Mouse (Mus musculus) forebrain, embryonic 14.5 days (tissue): Measurements from ENCODE around the gene Tmem184b. TPM values are rescaled to one million over a fixed set of nuclear protein-coding genes. Genes with fewer than 3 reads are reported as not detected.

Source experiments
- ATAC-seq: fragments of 200-750 bp; cut with Nextera tagmentation; 2 replicates; pipeline ENCODE4 v1.8.0; 2017; ENCODE audit warnings: mild to moderate bottlenecking, moderate library complexity
- DNase-seq: peaks from one replicate; pipeline ENCODE4 v3.0.0-alpha.2; 2015; ENCODE audit warnings: low spot score
- H3K27ac ChIP-seq: fragments of 300-500 bp; sonication (generic); 2 replicates; pipeline ENCODE4 v1.5.1; 2014; ENCODE audit warnings: low read depth, mild to moderate bottlenecking, control low read depth, low read length, moderate library complexity
- H3K27me3 ChIP-seq: fragments of 300-500 bp; sonication (generic); replicated peaks from 2 replicates; pipeline ENCODE4 v1.6.1; 2014; ENCODE audit warnings: low read length, control low read depth, mixed read lengths; ENCODE audit not compliant: control insufficient read depth, insufficient read depth
- H3K36me3 ChIP-seq: fragments of 300-500 bp; sonication (generic); 2 replicates; pipeline ENCODE4 v1.6.1; 2014; ENCODE audit warnings: low read length, control low read depth; ENCODE audit not compliant: control insufficient read depth, insufficient read depth
- H3K4me1 ChIP-seq: fragments of 300-500 bp; sonication (generic); 2 replicates; pipeline ENCODE4 v1.6.1; 2014; ENCODE audit warnings: antibody characterized with exemption, low read length, control low read depth; ENCODE audit not compliant: control insufficient read depth, insufficient read depth
- H3K4me2 ChIP-seq: fragments of 300-500 bp; sonication (generic); 2 replicates; pipeline ENCODE4 v1.6.1; 2014; ENCODE audit warnings: mild to moderate bottlenecking, control low read depth, low read length
- H3K4me3 ChIP-seq: fragments of 300-500 bp; sonication (generic); 2 replicates; pipeline ENCODE4 v1.5.1; 2014; ENCODE audit warnings: low read depth, low read length, control low read depth
- H3K9ac ChIP-seq: fragments of 300-500 bp; sonication (generic); 2 replicates; pipeline ENCODE4 v1.6.1; 2014; ENCODE audit warnings: mild to moderate bottlenecking, low read length, control low read depth, moderate library complexity
- H3K9me3 ChIP-seq: fragments of 300-500 bp; sonication (generic); replicated peaks from 2 replicates; pipeline ENCODE4 v1.6.1; 2016; ENCODE audit warnings: low read length, control low read depth, mixed read lengths; ENCODE audit not compliant: control insufficient read depth
- WGBS: fragments of 180-500 bp; shearing (Covaris S2); extraction: QIAGEN DNeasy Blood & Tissue Kit; methylation state at CpG from one replicate; pipeline ENCODE4 v1.1.7; 2014; 5-methylcytosine and 5-hydroxymethylcytosine counted together
- polyA plus RNA-seq: library from polyadenylated mRNA; unstranded; fragments of >200 nt; fragmentation: Nextera tagmentation; extraction: Ambion mirVana; gene quantifications from 2 replicates; pipeline ENCODE4 v1.2.1, GENCODE M21; 2014

Gene Tmem184b
- polyA plus RNA-seq, 1 experiment from 2014 or later: 20.3 TPM

DNA sequence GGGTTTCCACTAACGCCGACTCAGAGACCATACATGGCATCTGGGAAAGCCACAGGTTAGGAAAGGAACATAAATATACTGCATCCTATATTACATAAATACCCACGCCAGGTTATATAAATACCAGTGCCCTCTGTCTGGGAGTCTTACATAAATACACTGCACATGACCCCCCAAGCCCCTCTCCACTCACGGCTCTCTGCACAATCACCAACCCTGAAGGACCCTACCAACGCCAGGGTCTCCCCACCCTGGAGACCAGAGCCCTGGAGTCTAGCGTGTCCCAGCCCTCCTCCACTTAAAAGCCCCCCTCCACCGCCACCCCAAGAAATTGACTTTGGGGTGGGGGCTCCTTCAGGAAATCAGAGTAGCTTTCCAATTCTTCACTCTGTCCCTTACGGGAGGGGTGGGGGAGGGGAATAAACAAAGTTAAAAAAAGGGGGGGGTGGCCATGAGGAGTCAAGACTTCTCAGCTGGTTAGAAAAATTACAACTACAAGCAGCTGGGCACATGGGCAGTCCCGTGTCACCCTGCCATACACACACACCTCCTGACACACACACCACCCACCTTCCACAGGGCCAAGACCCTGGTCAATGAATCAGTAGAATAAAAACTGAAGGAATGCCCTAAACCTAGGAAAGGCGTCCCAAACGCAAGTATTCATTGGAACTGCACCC lies 37.4 kb upstream of the Tmem184b start:
- no peaks in the 10 kb centered on the region for H3K9me3 ChIP-seq
- peak overlapping the region; percentile 98 for H3K4me3 ChIP-seq
- ATAC-seq (peak; percentile 24; the same call in 1 of the 2 replicates), DNase-seq (no peak)
- H3K27me3 ChIP-seq: no peaks in the 10 kb centered on the region
- H3K9ac ChIP-seq: peak overlapping the region; percentile 100
- H3K4me2 ChIP-seq: peak overlapping the region; percentile 86
- peak overlapping the region; percentile 98 for H3K27ac ChIP-seq
- peaks cover 31% of the 10 kb centered on the region for H3K36me3 ChIP-seq
- WGBS: 14% methylated on average over 11 of the region's 11 CpGs
- peaks cover 23% of the 10 kb centered on the region for H3K4me1 ChIP-seq

DNA sequence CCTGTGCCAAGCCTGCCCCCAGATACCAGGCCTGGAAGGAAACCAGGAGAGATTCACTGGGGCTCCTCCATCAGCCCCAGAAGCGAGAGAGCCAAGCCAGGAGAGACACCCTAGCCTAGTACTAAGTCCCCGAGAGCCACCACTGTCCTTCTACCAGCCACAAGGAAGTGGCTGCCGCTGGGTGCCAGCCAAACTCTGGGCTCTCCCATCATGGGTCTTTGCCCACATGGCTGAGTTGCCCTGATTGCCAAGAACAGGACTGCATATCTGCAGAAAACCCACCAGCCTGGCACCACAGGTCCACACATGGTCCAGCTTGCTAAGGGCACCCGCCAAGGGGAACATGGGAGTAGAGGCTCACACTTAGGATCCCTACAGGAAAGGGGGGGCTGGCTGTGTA lies 36.9 kb upstream of the Tmem184b start:
- H3K4me1 ChIP-seq: peaks cover 23% of the 10 kb centered on the region
- ATAC-seq (no peak), DNase-seq (peak; percentile 44)
- 56% methylated on average over 4 of the region's 4 CpGs for WGBS
- H3K4me3 ChIP-seq: peak overlapping the region; percentile 98
- H3K9me3 ChIP-seq: no peaks in the 10 kb centered on the region
- H3K4me2 ChIP-seq: peak overlapping the region; percentile 86
- 0 out of 2 replicates have a peak overlapping the region, but pooled peaks have one; percentile 21 for H3K27ac ChIP-seq
- no peaks in the 10 kb centered on the region for H3K27me3 ChIP-seq
- peaks cover 37% of the 10 kb centered on the region for H3K36me3 ChIP-seq
- H3K9ac ChIP-seq: peak overlapping the region; percentile 100

DNA sequence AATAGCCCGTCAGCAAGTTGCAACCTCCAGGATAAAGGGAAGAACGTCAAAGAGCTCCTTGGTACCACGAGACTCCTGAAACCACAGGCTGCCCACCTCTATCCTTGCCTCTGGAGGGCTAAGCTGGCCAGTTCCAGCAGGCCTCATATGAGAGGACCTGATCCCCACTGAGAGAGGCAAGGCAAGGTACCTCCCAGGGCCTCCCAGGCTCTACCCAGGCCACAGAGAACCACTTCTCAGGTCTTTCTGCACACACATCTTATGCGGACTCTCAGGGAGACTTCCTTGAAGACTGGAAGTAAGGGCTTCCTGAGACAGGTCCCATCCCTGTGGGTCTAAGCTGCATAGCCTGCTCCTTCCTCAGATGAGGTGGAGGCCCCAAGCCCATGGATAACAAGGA lies 36.0 kb upstream of the Tmem184b start:
- ATAC-seq: no peak
- no peak overlapping the region for H3K27ac ChIP-seq
- peak overlapping the region; percentile 98; the same call in 1 of the 2 replicates for H3K4me3 ChIP-seq

DNA sequence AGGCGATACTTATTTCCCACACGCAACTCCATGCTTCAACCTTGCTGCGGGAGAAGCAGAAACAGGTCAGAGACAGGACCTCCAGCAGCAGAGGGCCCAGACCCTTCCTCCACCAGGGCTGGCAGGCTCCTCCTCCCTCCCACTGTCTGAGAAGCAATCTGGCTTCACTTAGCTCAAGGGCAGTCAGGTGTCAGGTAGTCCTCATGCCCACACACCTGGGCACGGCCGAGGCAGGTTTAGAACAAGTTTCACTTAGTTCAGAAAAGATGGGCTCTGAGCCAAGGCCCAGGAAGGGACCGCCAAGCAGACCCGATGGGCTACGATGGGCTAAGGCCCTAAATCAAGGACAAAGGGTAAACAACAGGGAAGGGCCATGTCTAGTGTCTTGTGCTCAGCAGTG lies 35.4 kb upstream of the Tmem184b start:
- no peak for ATAC-seq
- Histone ChIP-seq H3K4me3 (no peak overlapping the region), H3K4me1 (peaks cover 23% of the 10 kb centered on the region), H3K27ac (no peak overlapping the region), H3K9ac (peak overlapping the region; percentile 25; the same call in 1 of the 2 replicates), H3K4me2 (peak overlapping the region; percentile 86), H3K9me3 (no peaks in the 10 kb centered on the region), H3K27me3 (no peaks in the 10 kb centered on the region), H3K36me3 (peaks cover 51% of the 10 kb centered on the region)
- 77% methylated on average over 8 of the region's 8 CpGs for WGBS
- DNase-seq: no peak

More for the DNA sequence above, 36.0 kb upstream of the Tmem184b start:
- H3K36me3 ChIP-seq: peaks cover 45% of the 10 kb centered on the region
- 89% methylated on average over 4 of the region's 4 CpGs for WGBS
- no peaks in the 10 kb centered on the region for H3K9me3 ChIP-seq
- H3K4me2 ChIP-seq: peak overlapping the region; percentile 86
- peaks cover 23% of the 10 kb centered on the region for H3K4me1 ChIP-seq
- H3K9ac ChIP-seq: peak overlapping the region; percentile 100
- no peaks in the 10 kb centered on the region for H3K27me3 ChIP-seq
- no peak for DNase-seq

DNA sequence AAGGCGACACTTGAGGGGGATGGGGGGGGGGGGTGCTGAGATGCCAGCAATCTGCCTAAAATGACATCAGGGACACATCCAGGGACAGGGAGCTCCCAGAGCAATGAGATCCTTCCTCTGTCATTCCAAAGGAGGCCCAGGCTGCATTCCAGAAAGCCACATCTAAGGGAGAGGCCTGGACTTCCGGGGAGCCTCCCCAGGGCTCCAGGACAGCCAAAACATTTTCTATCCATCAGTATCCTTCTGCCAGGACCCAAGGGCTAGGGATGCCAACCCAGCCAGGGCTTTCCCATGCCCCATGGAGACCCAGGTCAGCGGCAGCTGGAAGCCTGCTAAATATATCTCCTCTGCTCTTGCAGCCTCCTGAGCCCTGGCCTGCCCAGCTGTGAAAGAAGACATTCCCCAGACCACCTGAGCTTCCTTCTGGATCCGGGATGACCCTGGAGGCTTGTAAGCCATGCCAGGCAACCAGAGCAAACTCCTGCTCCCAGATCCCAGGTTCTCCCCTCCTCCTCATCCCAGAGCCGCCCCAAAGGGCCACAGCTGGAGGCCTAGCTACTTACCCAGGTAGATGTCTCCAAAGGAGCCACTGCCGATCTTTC lies 34.9 kb upstream of the Tmem184b start:
- Histone ChIP-seq H3K36me3 (peaks cover 56% of the 10 kb centered on the region), H3K4me3 (no peak overlapping the region), H3K9me3 (no peaks in the 10 kb centered on the region), H3K9ac (peak overlapping the region; percentile 25; the same call in 1 of the 2 replicates), H3K4me1 (peaks cover 23% of the 10 kb centered on the region), H3K27ac (no peak overlapping the region), H3K4me2 (peak overlapping the region; percentile 86; the same call in 1 of the 2 replicates), H3K27me3 (no peaks in the 10 kb centered on the region)
- no peak for ATAC-seq
- DNase-seq: no peak
- WGBS: 86% methylated on average over 6 of the region's 6 CpGs

DNA sequence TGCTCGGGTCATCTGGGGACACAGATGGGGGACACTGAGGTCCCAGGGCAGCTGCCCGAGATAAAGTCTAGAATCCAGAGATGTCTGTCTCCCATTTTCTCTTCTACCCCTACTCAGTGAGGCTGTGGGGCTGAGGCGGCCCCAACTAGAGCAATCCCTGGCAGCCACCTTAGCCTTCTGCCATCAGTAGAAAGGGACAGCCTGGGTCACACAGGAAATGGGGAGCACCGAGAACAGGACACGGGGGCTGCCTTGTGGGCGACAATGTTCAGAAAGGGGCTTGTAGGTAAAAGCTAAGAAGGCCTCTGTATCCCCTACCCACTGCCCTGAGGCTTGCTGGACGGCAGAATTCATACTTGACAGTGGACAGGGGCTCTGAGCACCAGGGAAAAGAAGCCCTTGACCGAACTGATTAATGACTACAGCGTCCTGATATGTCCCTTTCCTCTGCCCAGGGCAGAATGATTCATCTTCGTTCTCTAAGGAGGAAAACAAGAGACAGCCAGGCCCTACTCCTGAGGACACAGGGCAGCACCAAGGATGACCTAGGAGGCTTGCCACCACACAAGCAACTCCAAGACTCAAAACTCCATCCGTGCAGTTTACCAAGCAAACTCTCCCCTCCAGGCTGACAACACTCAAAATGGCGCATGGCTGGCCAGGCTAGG lies 34.3 kb upstream of the Tmem184b start:
- peaks cover 62% of the 10 kb centered on the region for H3K36me3 ChIP-seq
- H3K9me3 ChIP-seq: no peaks in the 10 kb centered on the region
- H3K27ac ChIP-seq: no peak overlapping the region
- H3K4me1 ChIP-seq: peaks cover 23% of the 10 kb centered on the region
- ATAC-seq (no peak), DNase-seq (no peak)
- no peak overlapping the region for H3K9ac ChIP-seq
- H3K27me3 ChIP-seq: no peaks in the 10 kb centered on the region
- H3K4me2 ChIP-seq: no peak overlapping the region
- 93% methylated on average over 12 of the region's 12 CpGs for WGBS
- no peak overlapping the region for H3K4me3 ChIP-seq

DNA sequence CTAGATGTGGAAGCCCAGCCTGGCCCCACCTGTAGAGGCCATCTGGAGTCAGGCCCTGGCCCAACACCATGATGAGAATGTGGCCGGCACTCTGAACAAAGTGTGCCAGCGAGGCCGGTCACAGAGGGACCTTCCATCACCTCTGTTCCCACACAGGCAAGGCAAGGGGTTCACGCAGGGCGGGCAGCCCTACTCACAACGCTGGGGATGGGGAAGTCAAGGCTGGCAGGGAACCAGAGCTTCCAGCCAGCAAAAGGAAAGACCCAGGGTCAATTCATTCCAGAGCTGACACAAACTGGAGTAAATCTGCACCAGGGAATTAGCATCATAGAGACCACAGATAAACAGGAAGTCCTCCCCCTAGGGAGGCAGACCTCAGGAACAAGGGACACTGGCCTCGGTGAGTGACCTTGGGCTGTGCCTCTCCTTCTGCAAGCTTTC lies 33.1 kb upstream of the Tmem184b start:
- H3K9ac ChIP-seq: no peak overlapping the region
- H3K4me2 ChIP-seq: no peak overlapping the region
- no peaks in the 10 kb centered on the region for H3K27me3 ChIP-seq
- WGBS: 69% methylated on average over 7 of the region's 7 CpGs
- no peak overlapping the region for H3K27ac ChIP-seq
- peaks cover 23% of the 10 kb centered on the region for H3K4me1 ChIP-seq
- no peaks in the 10 kb centered on the region for H3K9me3 ChIP-seq
- DNase-seq (no peak), ATAC-seq (no peak)
- H3K4me3 ChIP-seq: no peak overlapping the region
- H3K36me3 ChIP-seq: peaks cover 74% of the 10 kb centered on the region

DNA sequence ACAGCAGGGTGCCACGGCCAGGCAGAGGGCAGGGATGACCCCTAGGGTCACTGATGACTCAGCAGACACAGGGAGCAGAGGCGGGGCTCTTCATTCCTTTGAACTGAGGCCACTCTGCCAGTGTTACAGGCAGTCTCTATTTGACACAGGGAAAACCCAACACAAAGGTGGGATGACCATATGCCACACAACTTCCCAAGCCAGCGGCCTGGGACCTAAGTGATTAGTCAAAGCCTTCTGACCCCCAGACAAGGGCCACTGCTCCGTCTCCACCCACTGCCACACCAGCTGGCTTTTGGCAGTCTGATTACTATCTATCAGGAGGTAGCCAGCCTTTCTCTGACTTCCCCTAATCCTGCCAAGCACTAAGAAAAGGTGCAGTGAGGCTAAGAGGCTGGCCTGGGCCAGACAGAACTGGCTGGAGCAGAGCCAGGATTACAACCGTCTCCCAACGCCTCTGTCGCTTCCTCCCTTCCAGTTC lies 31.9 kb upstream of the Tmem184b start:
- WGBS: 50% methylated on average over 7 of the region's 7 CpGs
- DNase-seq (peak; percentile 27), ATAC-seq (no peak)
- Histone ChIP-seq H3K27ac (no peak overlapping the region), H3K27me3 (no peaks in the 10 kb centered on the region), H3K36me3 (peaks cover 87% of the 10 kb centered on the region), H3K4me3 (no peak overlapping the region), H3K9me3 (no peaks in the 10 kb centered on the region), H3K9ac (no peak overlapping the region), H3K4me2 (no peak overlapping the region), H3K4me1 (peaks cover 18% of the 10 kb centered on the region)
